Mouse (Mus musculus) heart, adult 8-10 months (tissue): ENCODE results near the gene Cdc14b. TPM values are rescaled to one million over a fixed set of nuclear protein-coding genes. Genes with fewer than 3 reads are reported as not detected.
A peak's percentile ranks its signal among the peaks of the same experiment; 100 is the strongest.

Source experiments
- DNase-seq: peaks from one replicate; pipeline ENCODE4 v3.0.0; 2022; ENCODE audit warnings: low spot score
- total RNA-seq, 4 experiments: library from RNA; stranded (reverse); gene quantifications; 2 replicates each; pipeline ENCODE4 v1.2.4; 2022

Cdc14b gene
- total RNA-seq = 10 to 100 TPM in 2 of 4 experiments, 1 to 10 TPM in 2; 7.7 to 11.5 (median 9.7) TPM

- DNase-seq = peak; percentile 50
Measured at GRCm38 (mm10) chr13:64274879-64275753, at the start of gene Cdc14b. Gene Cdc14b, minus strand, starts transcription at chr13:64275290.

- no peak for DNase-seq
Measured at GRCm38 (mm10) chr13:64322561-64323281, 47.6 kb upstream of the Cdc14b start.

GRCm38 (mm10) chr13:64320334-64320733 lies 45.2 kb upstream of the Cdc14b start:
- peak; percentile 63 for DNase-seq

- no peak for DNase-seq
Measured at GRCm38 (mm10) chr13:64319782-64320181, 44.7 kb upstream of the Cdc14b start.

GRCm38 (mm10) chr13:64318355-64318754 lies 43.3 kb upstream of the Cdc14b start:
- DNase-seq = peak; percentile 26

GRCm38 (mm10) chr13:64315483-64316050 lies 40.5 kb upstream of the Cdc14b start:
- DNase-seq = peak; percentile 74

GRCm38 (mm10) chr13:64314041-64314440 lies 39.0 kb upstream of the Cdc14b start:
- no peak for DNase-seq

GRCm38 (mm10) chr13:64312916-64313289 lies 37.8 kb upstream of the Cdc14b start:
- no peak for DNase-seq

- DNase-seq = peak; percentile 89
Measured at GRCm38 (mm10) chr13:64312024-64312915, 37.2 kb upstream of the Cdc14b start, which contains the start of gene Aaed1. Gene Aaed1, minus strand, starts transcription at chr13:64312710.

GRCm38 (mm10) chr13:64311266-64311665 lies 36.2 kb upstream of the Cdc14b start:
- no peak for DNase-seq

- no peak for DNase-seq
Measured at GRCm38 (mm10) chr13:64310585-64310984, 35.5 kb upstream of the Cdc14b start.

- DNase-seq = no peak
Measured at GRCm38 (mm10) chr13:64309842-64310241, 34.8 kb upstream of the Cdc14b start.

- DNase-seq = no peak
Measured at GRCm38 (mm10) chr13:64309036-64309435, 33.9 kb upstream of the Cdc14b start.

- DNase-seq = no peak
Measured at GRCm38 (mm10) chr13:64307508-64307907, 32.4 kb upstream of the Cdc14b start.

GRCm38 (mm10) chr13:64306078-64306477 lies 31.0 kb upstream of the Cdc14b start:
- DNase-seq = peak; percentile 22

- DNase-seq = no peak
Measured at GRCm38 (mm10) chr13:64299069-64299468, 24.0 kb upstream of the Cdc14b start.

GRCm38 (mm10) chr13:64286791-64287190 lies 11.7 kb upstream of the Cdc14b start:
- no peak for DNase-seq

GRCm38 (mm10) chr13:64286321-64286720 lies 11.2 kb upstream of the Cdc14b start:
- DNase-seq = no peak

GRCm38 (mm10) chr13:64284676-64285075 lies 9.6 kb upstream of the Cdc14b start:
- no peak for DNase-seq

- no peak for DNase-seq
Measured at GRCm38 (mm10) chr13:64280940-64281339, 5.8 kb upstream of the Cdc14b start.

- no peak for DNase-seq
Measured at GRCm38 (mm10) chr13:64275754-64276127, 651 bp upstream of the Cdc14b start.
